Mouse (Mus musculus): ENCODE measurements around the gene Copa. TPM values are rescaled to one million over a fixed set of nuclear protein-coding genes. Genes with fewer than 3 reads are reported as not detected.

The Copa gene
- polyA plus RNA-seq, 1 experiment from 2014 or later: 181 TPM

- CTCF ChIA-PET: interaction anchor here (0.8 to 3.4 kb wide), 2 partner anchors 25 to 37 kb away, joined by 3 to 15 read pairs; no protein-coding TSS in a partner anchor
- H3K27me3 ChIP-seq: no peaks in the 10 kb centered on the region
- DNase-seq (ENCODE audit: low read depth, low spot score) (no peak), ATAC-seq (peak; percentile 52)
- in situ Hi-C loops (cut with MboI; ENCODE audit: low pct_unique_long_range_greater_than_20kb): no loop called here
- TF ChIP-seq CTCF (IDR thresholded peaks at IDR 0.05): no peak
- POLR2A ChIA-PET: interaction anchor here (1.0 kb wide), 1 partner anchor 12 kb away, joined by 3 read pairs; no protein-coding TSS in a partner anchor
These were observed 643 bp downstream of the Copa start for GRCm38 (mm10) chr1:172082899-172083445.

- in situ Hi-C loops (cut with MboI; ENCODE audit: low pct_unique_long_range_greater_than_20kb): no loop called here
- no peak for TF ChIP-seq CTCF (IDR thresholded peaks at IDR 0.05)
- no peak for DNase-seq (ENCODE audit: low read depth, low spot score)
- CTCF ChIA-PET: no interaction called here
- H3K27me3 ChIP-seq: no peaks in the 10 kb centered on the region
- no peak for ATAC-seq
- POLR2A ChIA-PET: no interaction called here
These were observed 11.2 kb downstream of the Copa start for GRCm38 (mm10) chr1:172093522-172093921.

- ATAC-seq: no peak
- CTCF ChIA-PET: interaction anchor here (1.0 to 1.3 kb wide), 3 partner anchors 13 to 230 kb away, joined by 3 read pairs; no protein-coding TSS in a partner anchor
- in situ Hi-C loops (cut with MboI; ENCODE audit: low pct_unique_long_range_greater_than_20kb): no loop called here
- no peak for TF ChIP-seq CTCF (IDR thresholded peaks at IDR 0.05)
- DNase-seq (ENCODE audit: low read depth, low spot score): no peak
- no peaks in the 10 kb centered on the region for H3K27me3 ChIP-seq
- POLR2A ChIA-PET: no interaction called here
These were observed 12.0 kb downstream of the Copa start for GRCm38 (mm10) chr1:172094295-172094694.

- DNase-seq (ENCODE audit: low read depth, low spot score) (no peak), ATAC-seq (no peak)
- POLR2A ChIA-PET: no interaction called here
- TF ChIP-seq CTCF (IDR thresholded peaks at IDR 0.05): no peak
- in situ Hi-C loops (cut with MboI; ENCODE audit: low pct_unique_long_range_greater_than_20kb): no loop called here
- CTCF ChIA-PET: interaction anchor here (1.0 to 1.7 kb wide), 5 partner anchors 9 to 230 kb away, joined by 3 read pairs; no protein-coding TSS in a partner anchor
- H3K27me3 ChIP-seq: no peaks in the 10 kb centered on the region
These were observed 12.9 kb downstream of the Copa start for GRCm38 (mm10) chr1:172095202-172095601.

DNA sequence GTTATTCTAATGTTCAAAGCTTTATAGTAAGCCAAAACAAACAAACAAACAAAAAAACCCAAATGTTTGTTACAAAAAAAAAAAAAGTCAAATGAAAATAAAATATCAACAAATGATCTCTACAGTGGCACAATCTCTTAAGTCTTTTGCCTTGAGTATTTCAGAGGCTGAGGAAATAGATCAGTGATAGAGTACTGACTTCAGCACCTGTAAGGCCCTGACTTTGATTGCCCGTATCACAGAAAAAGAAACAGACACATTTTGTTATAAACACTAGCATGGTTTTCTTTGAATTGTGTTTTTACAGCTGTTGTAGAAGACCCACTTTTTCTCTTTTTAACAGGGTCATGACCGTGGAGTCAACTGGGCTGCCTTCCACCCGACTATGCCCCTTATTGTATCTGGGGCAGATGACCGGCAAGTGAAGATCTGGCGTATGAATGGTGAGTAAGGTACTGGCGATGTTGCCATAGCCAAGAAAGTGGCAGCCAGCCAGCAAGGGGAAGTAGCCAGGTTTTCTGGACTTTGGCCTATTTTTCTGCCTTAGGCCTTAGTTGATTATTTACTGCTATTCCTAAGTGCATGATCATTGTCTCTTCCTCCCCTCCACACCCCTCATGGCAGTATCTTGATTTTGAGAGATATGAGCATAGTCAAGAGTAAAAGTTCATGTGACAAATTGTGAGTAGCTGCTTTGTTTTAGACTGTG lies 17.1 kb downstream of the Copa start:
- POLR2A ChIA-PET: no interaction called here
- in situ Hi-C loops (cut with MboI; ENCODE audit: low pct_unique_long_range_greater_than_20kb): no loop called here
- CTCF ChIA-PET: interaction anchor here (1.3 to 3.7 kb wide), 3 partner anchors 15 to 20 kb away, joined by 3 to 12 read pairs (median 5); no protein-coding TSS in a partner anchor
- no peaks in the 10 kb centered on the region for H3K27me3 ChIP-seq
- DNase-seq (ENCODE audit: low read depth, low spot score): no peak
- ATAC-seq: no peak
- TF ChIP-seq CTCF (IDR thresholded peaks at IDR 0.05): no peak

- no peaks in the 10 kb centered on the region for H3K27me3 ChIP-seq
- no peak for DNase-seq (ENCODE audit: low read depth, low spot score)
- POLR2A ChIA-PET: no interaction called here
- TF ChIP-seq CTCF (IDR thresholded peaks at IDR 0.05): no peak
- CTCF ChIA-PET: interaction anchor here (0.8 to 8.6 kb wide), 2 partner anchors 8 to 17 kb away, joined by 3 to 43 read pairs; no protein-coding TSS in a partner anchor
- ATAC-seq: no peak
- in situ Hi-C loops (cut with MboI; ENCODE audit: low pct_unique_long_range_greater_than_20kb): no loop called here
These were observed 21.3 kb downstream of the Copa start for GRCm38 (mm10) chr1:172103619-172104018.

GRCm38 (mm10) chr1:172105101-172105500 lies 22.8 kb downstream of the Copa start:
- in situ Hi-C loops (cut with MboI; ENCODE audit: low pct_unique_long_range_greater_than_20kb): no loop called here
- no peak for DNase-seq (ENCODE audit: low read depth, low spot score)
- ChIA-PET CTCF (interaction anchor here (1.5 to 8.6 kb wide), 2 partner anchors 16 to 20 kb away, joined by 5 to 43 read pairs; no protein-coding TSS in a partner anchor), POLR2A (no interaction called here)
- no peak for ATAC-seq
- TF ChIP-seq CTCF (IDR thresholded peaks at IDR 0.05): no peak
- H3K27me3 ChIP-seq: no peaks in the 10 kb centered on the region

DNA sequence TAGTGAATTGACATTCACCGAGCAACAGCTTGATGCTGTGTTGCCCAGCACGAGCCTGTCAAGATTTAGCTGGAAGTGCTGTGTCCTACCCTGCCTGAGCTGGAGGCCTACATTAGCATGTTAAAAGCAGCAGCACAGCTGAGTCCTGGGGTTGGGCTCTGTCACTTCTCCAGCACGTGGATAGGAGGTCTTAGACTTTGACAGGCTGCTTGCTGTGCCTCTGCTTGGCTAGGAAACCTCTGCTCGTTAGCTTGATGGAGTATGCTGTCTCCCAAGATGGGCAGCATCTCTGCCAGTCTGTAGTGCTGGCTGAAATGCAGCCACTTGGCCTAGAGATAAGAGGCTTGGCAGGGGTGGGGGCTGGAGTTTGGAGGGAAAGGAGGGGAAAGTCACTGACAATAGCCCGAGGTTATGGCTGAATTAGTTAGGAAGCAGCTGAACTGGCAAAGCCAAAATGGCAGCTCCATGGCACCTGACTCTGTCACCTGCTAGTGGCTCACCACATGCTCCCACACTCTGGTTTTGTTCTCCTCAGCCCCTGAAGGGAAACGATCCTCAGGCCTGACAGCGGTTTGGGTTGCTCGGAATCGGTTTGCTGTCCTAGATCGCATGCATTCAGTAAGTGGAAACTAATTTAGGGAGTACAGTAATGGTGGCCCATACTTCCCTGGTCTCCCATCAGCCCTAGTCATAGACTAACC lies 25.6 kb downstream of the Copa start:
- TF ChIP-seq CTCF (IDR thresholded peaks at IDR 0.05): no peak
- in situ Hi-C loops (cut with MboI; ENCODE audit: low pct_unique_long_range_greater_than_20kb): no loop called here
- H3K27me3 ChIP-seq: no peaks in the 10 kb centered on the region
- no peak for DNase-seq (ENCODE audit: low read depth, low spot score)
- no peak for ATAC-seq
- CTCF ChIA-PET: interaction anchor here (0.9 to 8.6 kb wide), 2 partner anchors 9 to 13 kb away, joined by 3 to 43 read pairs; no protein-coding TSS in a partner anchor
- POLR2A ChIA-PET: interaction anchor here (0.8 kb wide), 1 partner anchor 34 kb away, joined by 4 read pairs; no protein-coding TSS in a partner anchor

DNA sequence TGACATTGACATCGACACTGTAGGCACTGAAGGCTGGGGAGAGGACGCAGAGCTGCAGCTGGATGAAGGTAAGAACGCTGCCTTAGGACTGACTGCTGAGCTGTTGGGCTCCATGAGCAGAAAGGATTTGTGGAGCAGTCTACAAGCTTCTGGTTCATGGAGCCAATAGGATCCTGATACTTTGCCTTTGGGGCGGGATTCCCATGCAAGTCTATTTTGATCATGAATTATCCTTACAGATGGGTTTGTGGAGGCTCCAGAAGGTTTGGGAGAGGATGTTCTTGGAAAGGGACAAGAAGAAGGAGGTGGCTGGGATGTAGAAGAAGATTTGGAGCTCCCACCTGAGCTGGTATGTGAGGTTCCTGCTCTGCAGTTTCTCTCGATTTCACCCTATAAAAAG lies 34.6 kb downstream of the Copa start:
- DNase-seq (ENCODE audit: low read depth, low spot score) (no peak), ATAC-seq (no peak)
- no peak for TF ChIP-seq CTCF (IDR thresholded peaks at IDR 0.05)
- POLR2A ChIA-PET: no interaction called here
- H3K27me3 ChIP-seq: no peaks in the 10 kb centered on the region
- in situ Hi-C loops (cut with MboI; ENCODE audit: low pct_unique_long_range_greater_than_20kb): loop anchor here (5.0 kb wide), 1 partner anchor 195 kb away; no protein-coding TSS in a partner anchor
- CTCF ChIA-PET: interaction anchor here (0.6 to 1.0 kb wide), 3 partner anchors 9 to 208 kb away, joined by 3 to 4 read pairs (median 4); partner anchors contain the start of gene Pex19

DNA sequence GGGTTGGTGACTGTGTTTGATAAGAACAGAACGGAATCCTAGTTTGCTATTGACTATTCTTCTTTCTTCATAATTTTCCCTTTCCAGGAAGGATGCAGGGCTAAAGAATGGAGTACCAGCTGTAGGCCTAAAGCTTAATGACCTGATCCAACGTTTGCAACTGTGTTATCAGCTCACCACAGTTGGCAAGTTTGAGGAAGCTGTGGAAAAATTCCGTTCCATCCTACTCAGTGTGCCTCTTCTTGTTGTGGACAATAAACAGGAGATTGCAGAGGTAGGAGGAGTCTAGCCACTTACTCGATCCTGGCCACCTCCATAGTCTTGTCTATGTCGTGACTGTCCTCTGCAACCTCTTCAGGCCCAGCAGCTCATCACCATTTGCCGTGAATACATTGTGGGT lies 36.8 kb downstream of the Copa start:
- no peak for DNase-seq (ENCODE audit: low read depth, low spot score)
- in situ Hi-C loops (cut with MboI; ENCODE audit: low pct_unique_long_range_greater_than_20kb): loop anchor here (5.0 kb wide), 1 partner anchor 193 kb away; no protein-coding TSS in a partner anchor
- ATAC-seq: no peak
- POLR2A ChIA-PET: interaction anchor here (0.9 kb wide), 1 partner anchor 191 kb away, joined by 3 read pairs; no protein-coding TSS in a partner anchor
- no peaks in the 10 kb centered on the region for H3K27me3 ChIP-seq
- no peak for TF ChIP-seq CTCF (IDR thresholded peaks at IDR 0.05)
- CTCF ChIA-PET: interaction anchor here (0.6 to 5.1 kb wide), 27 partner anchors 10 to 238 kb away, joined by 3 to 43 read pairs (median 4); partner anchors contain the start of genes Copa and Ncstn

Measured in Patski (cell line).